Mouse (Mus musculus) stomach, adult 2 months (tissue): ENCODE data around the gene Snca. TPM values are rescaled to one million over a fixed set of nuclear protein-coding genes. Genes with fewer than 3 reads are reported as not detected.

Experiments
- polyA plus RNA-seq: library from polyadenylated mRNA; depleted of rRNA; stranded (reverse); fragments of >200 nt; gene quantifications from 2 replicates; pipeline ENCODE4 v1.2.3, GENCODE M21; 2012; rRNA removed

Snca gene
- polyA plus RNA-seq = 0.24 and 0.25 TPM in 2 replicates

DNA sequence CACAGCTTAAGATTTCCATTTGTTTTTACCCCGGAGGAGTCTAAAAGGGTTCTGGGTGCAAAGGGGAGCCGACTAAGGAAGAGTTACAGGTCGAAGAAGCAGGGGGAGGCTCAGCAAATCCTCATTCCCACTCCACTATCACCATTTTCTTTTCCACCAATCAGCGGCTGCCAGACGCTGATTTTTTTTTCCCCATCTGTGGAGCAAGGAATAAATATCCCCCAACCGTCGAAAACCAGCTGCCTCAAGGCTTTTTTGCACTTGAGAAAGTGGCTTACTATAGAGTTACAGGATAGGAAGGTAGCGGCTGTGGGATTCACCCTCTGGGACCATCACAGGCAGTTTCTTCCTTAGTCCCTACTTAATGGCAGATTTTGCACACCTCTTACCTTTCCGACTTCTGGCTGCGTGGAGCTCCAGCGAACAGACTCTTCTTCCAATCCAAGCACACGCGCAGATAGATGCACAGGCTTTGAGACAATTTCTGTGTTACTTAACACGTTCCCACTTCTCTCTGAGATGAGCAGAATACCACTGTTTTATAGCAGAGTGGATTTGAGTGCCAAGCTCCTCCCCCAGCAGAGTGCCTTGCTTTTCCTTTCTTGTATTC lies at the start of gene Snca:
Snca (minus strand) TSS at position 574 of the 610 bp plus-strand sequence.

Other genes with a start within 250 kb of the Snca start
- 0.20 and 0.65 TPM in 2 replicates for gene Mmrn1, start 95.1 kb upstream of the Snca start, polyA plus RNA-seq